Mouse (Mus musculus) cortical plate, adult 2 months (tissue): ENCODE data around the gene Mef2d.

ENCODE experiments used
- CTCF ChIP-seq: fragments of 200-500 bp; IDR thresholded peaks from 2 replicates; pipeline ENCODE4 v1.5.1; 2011; ENCODE audit warnings: mild to moderate bottlenecking, control low read depth, low read length; ENCODE audit not compliant: insufficient read depth; ENCODE audit errors: extremely low read depth
- POLR2A ChIP-seq: fragments of 200-500 bp; IDR thresholded peaks from 2 replicates; pipeline ENCODE4 v1.6.1; 2011; ENCODE audit warnings: mild to moderate bottlenecking, low read length, control low read depth; ENCODE audit not compliant: insufficient read depth; ENCODE audit errors: extremely low read depth

GRCm38 (mm10) chr3:88166056-88166455 is 23.9 kb downstream of the Mef2d start:
- TF ChIP-seq POLR2A (no peak), CTCF (no peak)
